Mouse (Mus musculus): ENCODE measurements around the gene Acta1. TPM values are rescaled to one million over a fixed set of nuclear protein-coding genes. Genes with fewer than 3 reads are reported as not detected.

Gene Acta1
- polyA plus RNA-seq, 1 experiment from 2014 or later: 166 TPM

DNA sequence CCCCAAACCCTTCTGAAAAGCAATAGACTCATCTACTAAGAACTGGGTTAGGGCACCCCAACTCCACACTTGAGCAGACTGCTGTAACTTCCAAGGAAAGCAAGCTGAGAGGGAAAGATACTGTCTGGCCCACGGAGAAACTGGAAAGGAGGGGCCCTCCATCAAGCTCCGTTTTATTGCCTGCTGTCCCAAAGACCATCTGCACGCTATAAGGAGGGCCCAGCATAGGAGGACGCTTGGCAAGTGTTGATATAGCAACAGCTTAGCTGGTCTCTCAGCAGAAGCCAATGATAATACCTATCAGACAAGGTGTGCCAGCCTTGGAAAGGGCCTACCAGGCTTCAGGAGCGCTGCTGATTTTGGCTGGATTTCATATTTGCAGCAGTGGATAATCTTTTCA lies 43.0 kb downstream of the Acta1 start:
- no peak for ATAC-seq (ENCODE audit: low FRiP score, low TSS enrichment)
- Histone ChIP-seq H3K4me2 (replicated peaks; ENCODE audit: low read depth, low read length) (no peak overlapping the region), H3K4me3 (ENCODE audit: low read length) (no peak overlapping the region), H3K27me3 (ENCODE audit: insufficient read depth, low read length) (no peaks in the 10 kb centered on the region), H3K9me3 (ENCODE audit: low read length) (no peaks in the 10 kb centered on the region), H3K27ac (ENCODE audit: low read length) (no peak overlapping the region), H3K9ac (replicated peaks; ENCODE audit: low read length) (no peak overlapping the region), H3K4me1 (ENCODE audit: insufficient read depth, low read length) (no peaks in the 10 kb centered on the region), H3K36me3 (ENCODE audit: insufficient read depth, low read length) (no peaks in the 10 kb centered on the region)
- WGBS: 34% methylated on average over 5 of the region's 5 CpGs

DNA sequence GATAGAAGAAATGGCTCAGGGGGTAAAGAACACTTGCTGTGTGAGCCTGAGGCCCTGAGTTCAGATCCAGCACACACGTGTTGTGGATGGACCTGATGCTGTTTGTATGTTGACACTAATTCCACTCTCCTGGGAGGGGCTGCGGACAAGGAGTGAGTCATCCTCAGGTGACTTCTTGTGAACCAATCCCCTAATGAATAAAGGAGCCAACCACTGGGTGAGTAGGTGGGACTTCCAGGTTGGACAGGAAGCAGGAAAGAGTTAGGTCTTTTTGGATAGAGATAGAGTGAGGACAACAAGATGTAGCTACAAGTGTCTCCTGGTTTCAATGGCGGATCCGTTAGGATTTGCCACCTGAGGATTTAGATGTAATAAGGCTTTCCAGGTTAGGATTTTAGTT lies 45.2 kb downstream of the Acta1 start:
- no peaks in the 10 kb centered on the region for H3K9me3 ChIP-seq (ENCODE audit: low read length)
- H3K4me3 ChIP-seq (ENCODE audit: low read length): no peak overlapping the region
- no peak overlapping the region for H3K4me2 ChIP-seq (replicated peaks; ENCODE audit: low read depth, low read length)
- no peak overlapping the region for H3K27ac ChIP-seq (ENCODE audit: low read length)
- H3K27me3 ChIP-seq (ENCODE audit: insufficient read depth, low read length): no peaks in the 10 kb centered on the region
- no peak for ATAC-seq (ENCODE audit: low FRiP score, low TSS enrichment)
- H3K4me1 ChIP-seq (ENCODE audit: insufficient read depth, low read length): no peaks in the 10 kb centered on the region
- no peak overlapping the region for H3K9ac ChIP-seq (replicated peaks; ENCODE audit: low read length)
- H3K36me3 ChIP-seq (ENCODE audit: insufficient read depth, low read length): no peaks in the 10 kb centered on the region
- WGBS: 90% methylated on average over 4 of the region's 4 CpGs

DNA sequence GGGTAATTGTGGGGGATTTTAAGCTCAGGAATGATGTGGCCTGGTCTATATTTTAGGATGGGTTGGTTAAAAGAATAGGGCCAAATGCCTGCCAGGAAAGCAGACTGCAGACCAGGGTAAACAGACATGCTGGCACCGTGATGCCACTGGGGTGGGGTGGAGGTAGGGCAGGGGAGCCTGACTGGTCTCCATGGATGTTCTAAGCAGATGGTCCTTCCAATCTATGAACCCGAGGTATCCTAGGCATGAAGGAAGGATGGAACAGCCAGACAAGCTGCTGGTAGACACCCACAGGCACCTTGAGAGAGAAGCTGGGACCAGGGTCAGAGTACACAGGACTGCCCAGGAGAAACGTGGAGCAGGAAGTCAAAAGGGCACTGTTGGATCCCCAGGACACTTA lies 47.0 kb downstream of the Acta1 start:
- H3K4me1 ChIP-seq (ENCODE audit: insufficient read depth, low read length): no peaks in the 10 kb centered on the region
- H3K27me3 ChIP-seq (ENCODE audit: insufficient read depth, low read length): no peaks in the 10 kb centered on the region
- H3K27ac ChIP-seq (ENCODE audit: low read length): no peak overlapping the region
- H3K36me3 ChIP-seq (ENCODE audit: insufficient read depth, low read length): no peaks in the 10 kb centered on the region
- H3K9ac ChIP-seq (replicated peaks; ENCODE audit: low read length): no peak overlapping the region
- H3K4me2 ChIP-seq (replicated peaks; ENCODE audit: low read depth, low read length): no peak overlapping the region
- ATAC-seq (ENCODE audit: low FRiP score, low TSS enrichment): no peak
- no peak overlapping the region for H3K4me3 ChIP-seq (ENCODE audit: low read length)
- H3K9me3 ChIP-seq (ENCODE audit: low read length): no peaks in the 10 kb centered on the region
- WGBS: 63% methylated on average over 3 of the region's 3 CpGs

DNA sequence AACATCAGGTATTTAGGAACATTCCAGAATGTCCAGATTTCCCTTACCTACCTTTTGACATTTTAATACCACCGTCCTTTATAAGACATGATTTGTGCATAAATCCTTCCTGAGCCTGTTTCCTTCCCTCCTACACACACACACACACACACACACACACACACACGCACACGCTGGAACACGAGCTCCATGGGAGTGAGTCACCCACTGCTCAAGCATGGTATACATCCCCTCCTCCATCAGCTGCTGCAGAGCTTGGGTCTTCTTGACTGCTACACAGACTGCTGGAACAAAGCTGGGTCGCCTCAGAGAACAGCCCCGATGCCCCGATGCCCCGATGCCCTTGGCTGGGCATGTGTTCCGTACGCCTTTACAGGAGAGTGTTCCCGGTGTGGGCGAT lies 48.0 kb downstream of the Acta1 start:
- H3K27me3 ChIP-seq (ENCODE audit: insufficient read depth, low read length): no peaks in the 10 kb centered on the region
- ATAC-seq (ENCODE audit: low FRiP score, low TSS enrichment): no peak
- WGBS: 83% methylated on average over 12 of the region's 12 CpGs
- no peaks in the 10 kb centered on the region for H3K4me1 ChIP-seq (ENCODE audit: insufficient read depth, low read length)
- no peaks in the 10 kb centered on the region for H3K36me3 ChIP-seq (ENCODE audit: insufficient read depth, low read length)
- no peak overlapping the region for H3K27ac ChIP-seq (ENCODE audit: low read length)
- H3K9ac ChIP-seq (replicated peaks; ENCODE audit: low read length): no peak overlapping the region
- H3K4me2 ChIP-seq (replicated peaks; ENCODE audit: low read depth, low read length): no peak overlapping the region
- H3K9me3 ChIP-seq (ENCODE audit: low read length): no peaks in the 10 kb centered on the region
- H3K4me3 ChIP-seq (ENCODE audit: low read length): no peak overlapping the region

DNA sequence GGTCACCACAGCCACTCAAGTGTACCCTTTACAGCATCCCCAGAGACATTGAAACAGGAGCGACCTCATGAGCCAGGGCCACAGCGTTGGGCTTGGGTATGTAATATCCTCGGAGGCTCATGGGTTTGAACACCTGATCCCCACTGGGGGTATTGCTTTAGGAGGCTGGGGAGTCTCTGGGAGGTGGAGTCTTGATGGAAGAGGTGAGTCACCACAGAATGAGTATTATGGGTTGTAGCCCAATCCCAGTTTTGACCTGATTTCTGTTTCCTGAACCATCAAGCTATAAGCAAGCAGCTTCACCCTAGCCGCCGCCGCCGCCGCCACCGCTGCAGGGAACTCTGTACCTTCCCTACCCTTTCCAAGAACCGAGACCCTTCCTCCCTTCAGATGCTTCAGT lies 48.6 kb downstream of the Acta1 start:
- H3K4me3 ChIP-seq (ENCODE audit: low read length): no peak overlapping the region
- no peaks in the 10 kb centered on the region for H3K9me3 ChIP-seq (ENCODE audit: low read length)
- H3K27ac ChIP-seq (ENCODE audit: low read length): no peak overlapping the region
- H3K4me1 ChIP-seq (ENCODE audit: insufficient read depth, low read length): no peaks in the 10 kb centered on the region
- ATAC-seq (ENCODE audit: low FRiP score, low TSS enrichment): no peak
- H3K36me3 ChIP-seq (ENCODE audit: insufficient read depth, low read length): no peaks in the 10 kb centered on the region
- H3K27me3 ChIP-seq (ENCODE audit: insufficient read depth, low read length): no peaks in the 10 kb centered on the region
- WGBS: 89% methylated on average over 10 of the region's 10 CpGs
- H3K4me2 ChIP-seq (replicated peaks; ENCODE audit: low read depth, low read length): no peak overlapping the region
- no peak overlapping the region for H3K9ac ChIP-seq (replicated peaks; ENCODE audit: low read length)

DNA sequence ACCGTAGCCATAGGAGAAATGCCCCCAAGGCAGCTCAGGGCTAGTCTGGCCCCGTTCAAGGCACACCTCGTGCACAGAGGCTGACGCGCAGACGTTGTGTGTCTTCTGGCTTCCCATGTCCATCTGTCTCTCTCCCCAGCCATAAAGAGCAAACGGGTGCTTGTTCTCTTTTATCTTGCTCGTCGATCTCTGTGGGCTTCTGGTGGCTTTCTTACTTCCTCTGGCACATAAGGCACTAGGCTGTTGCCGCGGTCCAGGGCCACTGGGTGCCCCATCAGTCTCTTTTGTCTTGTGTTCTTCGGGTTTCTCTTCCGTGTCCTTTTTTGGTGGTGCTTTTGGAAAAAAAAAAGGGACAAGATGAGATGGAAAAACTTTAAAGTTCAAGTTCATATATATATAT lies 49.4 kb downstream of the Acta1 start:
- Histone ChIP-seq H3K36me3 (ENCODE audit: insufficient read depth, low read length) (no peaks in the 10 kb centered on the region), H3K27ac (ENCODE audit: low read length) (no peak overlapping the region), H3K9ac (replicated peaks; ENCODE audit: low read length) (no peak overlapping the region), H3K27me3 (ENCODE audit: insufficient read depth, low read length) (no peaks in the 10 kb centered on the region), H3K4me2 (replicated peaks; ENCODE audit: low read depth, low read length) (no peak overlapping the region), H3K9me3 (ENCODE audit: low read length) (no peaks in the 10 kb centered on the region), H3K4me1 (ENCODE audit: insufficient read depth, low read length) (no peaks in the 10 kb centered on the region), H3K4me3 (ENCODE audit: low read length) (no peak overlapping the region)
- WGBS: 72% methylated on average over 13 of the region's 13 CpGs
- ATAC-seq (ENCODE audit: low FRiP score, low TSS enrichment): no peak

DNA sequence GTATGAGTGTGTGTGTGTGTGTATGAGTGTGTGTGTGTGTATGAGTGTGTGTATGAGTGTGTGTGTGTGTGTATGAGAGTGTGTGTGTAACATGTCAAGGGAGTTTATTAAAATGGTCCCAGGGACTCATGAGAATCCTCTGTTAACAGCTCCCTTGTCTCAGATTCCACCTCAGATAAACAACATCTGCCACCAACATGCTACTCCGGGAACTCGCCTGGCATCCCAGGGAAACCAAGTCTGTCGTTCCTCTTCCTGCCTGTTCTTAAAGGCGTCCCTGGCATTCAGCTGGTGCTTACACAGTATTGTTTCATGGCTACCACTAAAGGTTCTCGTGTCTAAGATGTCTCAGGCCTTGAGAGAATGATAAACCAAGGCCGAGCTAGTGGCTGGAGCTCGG lies 50.2 kb downstream of the Acta1 start:
- H3K36me3 ChIP-seq (ENCODE audit: insufficient read depth, low read length): no peaks in the 10 kb centered on the region
- no peak overlapping the region for H3K9ac ChIP-seq (replicated peaks; ENCODE audit: low read length)
- whole genome bisulfite sequencing: 76% methylated on average over 7 of the region's 7 CpGs
- no peaks in the 10 kb centered on the region for H3K9me3 ChIP-seq (ENCODE audit: low read length)
- H3K4me1 ChIP-seq (ENCODE audit: insufficient read depth, low read length): no peaks in the 10 kb centered on the region
- no peak for ATAC-seq (ENCODE audit: low FRiP score, low TSS enrichment)
- H3K27ac ChIP-seq (ENCODE audit: low read length): no peak overlapping the region
- no peak overlapping the region for H3K4me2 ChIP-seq (replicated peaks; ENCODE audit: low read depth, low read length)
- H3K27me3 ChIP-seq (ENCODE audit: insufficient read depth, low read length): no peaks in the 10 kb centered on the region
- no peak overlapping the region for H3K4me3 ChIP-seq (ENCODE audit: low read length)

DNA sequence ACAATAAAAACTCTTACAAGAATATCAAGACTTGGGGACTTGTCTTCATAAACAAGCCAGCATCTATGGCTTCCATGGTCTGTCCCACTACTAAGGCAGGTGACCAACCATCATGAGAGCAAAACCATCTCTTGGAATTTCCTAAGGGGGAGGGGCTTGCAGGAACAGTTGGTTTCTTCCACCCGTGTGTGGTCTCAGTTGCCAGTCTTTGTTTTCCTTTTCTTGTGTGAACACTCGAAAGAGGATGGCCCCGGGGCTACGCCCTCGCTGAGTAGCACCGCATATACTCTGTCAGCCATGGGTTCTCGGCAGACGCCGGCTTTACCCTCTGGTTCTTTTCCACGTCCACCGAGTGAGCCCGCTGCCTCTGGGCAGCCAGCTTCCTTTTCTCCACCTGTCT lies 52.5 kb downstream of the Acta1 start:
- H3K27ac ChIP-seq (ENCODE audit: low read length): no peak overlapping the region
- H3K9me3 ChIP-seq (ENCODE audit: low read length): no peaks in the 10 kb centered on the region
- no peak overlapping the region for H3K4me2 ChIP-seq (replicated peaks; ENCODE audit: low read depth, low read length)
- no peak for ATAC-seq (ENCODE audit: low FRiP score, low TSS enrichment)
- WGBS: 91% methylated on average over 12 of the region's 12 CpGs
- H3K9ac ChIP-seq (replicated peaks; ENCODE audit: low read length): no peak overlapping the region
- no peak overlapping the region for H3K4me3 ChIP-seq (ENCODE audit: low read length)
- no peaks in the 10 kb centered on the region for H3K27me3 ChIP-seq (ENCODE audit: insufficient read depth, low read length)
- H3K36me3 ChIP-seq (ENCODE audit: insufficient read depth, low read length): peaks cover 4% of the 10 kb centered on the region; the same call in 1 of the 2 replicates
- no peaks in the 10 kb centered on the region for H3K4me1 ChIP-seq (ENCODE audit: insufficient read depth, low read length)

Other genes with a start within 250 kb of the Acta1 start
- 7.9 TPM in 2 replicates for gene Rhou, start 240.8 kb downstream of the Acta1 start, polyA plus RNA-seq (2015; fragmentation: Nextera tagmentation; extraction: Ambion mirVana)
- gene Rab4a, start 88.8 kb downstream of the Acta1 start, polyA plus RNA-seq (2015; fragmentation: Nextera tagmentation; extraction: Ambion mirVana): 50.8 and 51.5 TPM in 2 replicates
- 2.9 and 3.3 TPM in 2 replicates for gene Ccsap, start 34.5 kb downstream of the Acta1 start, polyA plus RNA-seq (2015; fragmentation: Nextera tagmentation; extraction: Ambion mirVana)
- 34.5 and 42.4 TPM in 2 replicates for gene Nup133, start 54.5 kb upstream of the Acta1 start, polyA plus RNA-seq (2015; fragmentation: Nextera tagmentation; extraction: Ambion mirVana)
- 16.0 and 16.2 TPM in 2 replicates for gene Abcb10, start 88.4 kb upstream of the Acta1 start, polyA plus RNA-seq (2015; fragmentation: Nextera tagmentation; extraction: Ambion mirVana)
- 38.4 and 41.1 TPM in 2 replicates for gene Taf5l, start 126.6 kb upstream of the Acta1 start, polyA plus RNA-seq (2015; fragmentation: Nextera tagmentation; extraction: Ambion mirVana)
- gene Urb2, start 126.8 kb upstream of the Acta1 start, polyA plus RNA-seq (2015; fragmentation: Nextera tagmentation; extraction: Ambion mirVana): 4.7 and 6.3 TPM in 2 replicates